Mouse (Mus musculus) neural tube, embryonic 13.5 days (tissue): ENCODE results near the gene Mmp15. TPM values are rescaled to one million over a fixed set of nuclear protein-coding genes. Genes with fewer than 3 reads are reported as not detected.

Experiments
- ATAC-seq: fragments of 200-750 bp; cut with Nextera tagmentation; 2 replicates; pipeline ENCODE4 v1.8.0; 2017; ENCODE audit warnings: low read depth, mild to moderate bottlenecking, moderate TSS enrichment, moderate library complexity
- H3K27ac ChIP-seq: fragments of 300-500 bp; sonication (generic); replicated peaks from 2 replicates; pipeline ENCODE4 v1.5.1; 2015; ENCODE audit warnings: moderate library complexity, mild to moderate bottlenecking, inconsistent platforms
- H3K27me3 ChIP-seq: fragments of 300-500 bp; sonication (generic); 2 replicates; pipeline ENCODE4 v1.6.1; 2015; ENCODE audit warnings: mild to moderate bottlenecking, inconsistent platforms
- H3K36me3 ChIP-seq: fragments of 300-500 bp; sonication (generic); 2 replicates; pipeline ENCODE4 v1.6.1; 2015; ENCODE audit warnings: mild to moderate bottlenecking, inconsistent platforms
- H3K4me1 ChIP-seq: fragments of 300-500 bp; sonication (generic); replicated peaks from 2 replicates; pipeline ENCODE4 v1.6.1; 2015; ENCODE audit warnings: inconsistent platforms
- H3K4me2 ChIP-seq: fragments of 300-500 bp; sonication (generic); 2 replicates; pipeline ENCODE4 v1.6.1; 2015; ENCODE audit warnings: inconsistent platforms, mild to moderate bottlenecking, moderate library complexity
- H3K4me3 ChIP-seq: fragments of 300-500 bp; sonication (generic); 2 replicates; pipeline ENCODE4 v1.5.1; 2015; ENCODE audit warnings: mild to moderate bottlenecking, inconsistent platforms
- H3K9ac ChIP-seq: fragments of 300-500 bp; sonication (generic); 2 replicates; pipeline ENCODE4 v1.6.1; 2015; ENCODE audit warnings: moderate library complexity, mild to moderate bottlenecking, inconsistent platforms
- H3K9me3 ChIP-seq: fragments of 300-500 bp; sonication (generic); 2 replicates; pipeline ENCODE4 v1.6.1; 2016; ENCODE audit warnings: inconsistent platforms
- WGBS: fragments of 180-500 bp; shearing (Covaris S2); methylation state at CpG from one replicate; pipeline ENCODE4 v1.1.7; 2015; 5-methylcytosine and 5-hydroxymethylcytosine counted together
- polyA plus RNA-seq: library from polyadenylated mRNA; unstranded; fragments of >200 nt; fragmentation: Nextera tagmentation; extraction: Ambion mirVana; gene quantifications from 2 replicates; pipeline ENCODE4 v1.2.1, GENCODE M21; 2015

Mmp15 gene
- polyA plus RNA-seq, 1 experiment from 2014 or later: 29.1 TPM

DNA sequence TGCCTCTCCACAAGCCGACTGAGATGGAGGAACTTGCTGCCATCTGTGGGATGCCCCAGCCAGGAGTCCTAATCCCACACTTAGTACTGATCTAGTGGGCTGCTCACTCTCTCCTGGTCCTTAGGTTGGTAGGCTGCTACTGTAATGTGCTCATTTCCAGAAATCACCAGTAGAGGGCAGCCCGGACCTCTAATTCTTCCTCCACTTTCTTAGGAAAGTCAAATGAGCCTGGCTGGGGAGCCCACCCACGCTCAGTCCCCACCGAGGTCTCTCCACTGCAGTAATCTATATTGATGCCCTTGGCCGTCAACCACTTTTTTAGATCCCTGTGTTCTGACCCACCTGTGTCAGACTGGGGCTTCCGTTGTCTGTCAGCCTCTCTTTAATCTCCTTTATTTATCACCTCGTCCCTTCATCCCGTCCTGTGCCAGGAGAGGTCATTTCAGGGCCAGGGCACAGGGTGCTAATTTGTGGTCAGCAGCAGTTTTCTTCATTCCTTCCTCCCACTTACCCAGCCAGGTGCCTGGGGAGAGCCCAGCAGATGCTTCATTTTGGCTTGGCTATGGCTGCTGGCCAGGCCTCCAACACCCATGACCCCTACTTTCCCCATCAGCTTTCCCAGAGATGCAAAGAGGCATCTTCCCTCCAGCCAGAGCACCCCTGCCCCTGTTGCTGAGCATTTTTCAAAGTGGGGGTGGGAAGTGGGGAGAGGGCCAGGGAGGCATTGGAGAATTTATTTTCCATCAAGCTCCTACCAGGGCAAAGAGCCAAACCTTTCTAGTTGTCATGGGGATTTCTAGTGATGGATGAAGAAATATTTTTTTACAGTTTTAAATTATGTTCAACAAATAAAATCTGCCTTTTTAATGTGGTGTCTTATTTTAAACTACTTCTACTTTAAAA lies 5.2 kb upstream of the Mmp15 start:
- H3K4me1 ChIP-seq: peaks cover 39% of the 10 kb centered on the region
- H3K27ac ChIP-seq: no peak overlapping the region
- H3K27me3 ChIP-seq: peaks cover 4% of the 10 kb centered on the region; the same call in 1 of the 2 replicates
- peaks cover 25% of the 10 kb centered on the region for H3K36me3 ChIP-seq
- 15% methylated on average over 8 of the region's 8 CpGs for WGBS
- H3K9ac ChIP-seq: no peak overlapping the region
- H3K9me3 ChIP-seq: no peaks in the 10 kb centered on the region
- H3K4me2 ChIP-seq: no peak overlapping the region
- no peak overlapping the region for H3K4me3 ChIP-seq
- peak; percentile 40; the same call in 1 of the 2 replicates for ATAC-seq

GRCm38 (mm10) chr8:95348356-95348755 lies 3.7 kb upstream of the Mmp15 start:
- no peaks in the 10 kb centered on the region for H3K9me3 ChIP-seq
- H3K4me3 ChIP-seq: no peak overlapping the region
- 92% methylated on average over 2 of the region's 2 CpGs for WGBS
- H3K36me3 ChIP-seq: peaks cover 13% of the 10 kb centered on the region
- peaks cover 4% of the 10 kb centered on the region; the same call in 1 of the 2 replicates for H3K27me3 ChIP-seq
- H3K27ac ChIP-seq: peak overlapping the region; percentile 19; the same call in 1 of the 2 replicates
- H3K4me2 ChIP-seq: no peak overlapping the region
- no peak for ATAC-seq
- H3K9ac ChIP-seq: no peak overlapping the region
- H3K4me1 ChIP-seq: peaks cover 41% of the 10 kb centered on the region

DNA sequence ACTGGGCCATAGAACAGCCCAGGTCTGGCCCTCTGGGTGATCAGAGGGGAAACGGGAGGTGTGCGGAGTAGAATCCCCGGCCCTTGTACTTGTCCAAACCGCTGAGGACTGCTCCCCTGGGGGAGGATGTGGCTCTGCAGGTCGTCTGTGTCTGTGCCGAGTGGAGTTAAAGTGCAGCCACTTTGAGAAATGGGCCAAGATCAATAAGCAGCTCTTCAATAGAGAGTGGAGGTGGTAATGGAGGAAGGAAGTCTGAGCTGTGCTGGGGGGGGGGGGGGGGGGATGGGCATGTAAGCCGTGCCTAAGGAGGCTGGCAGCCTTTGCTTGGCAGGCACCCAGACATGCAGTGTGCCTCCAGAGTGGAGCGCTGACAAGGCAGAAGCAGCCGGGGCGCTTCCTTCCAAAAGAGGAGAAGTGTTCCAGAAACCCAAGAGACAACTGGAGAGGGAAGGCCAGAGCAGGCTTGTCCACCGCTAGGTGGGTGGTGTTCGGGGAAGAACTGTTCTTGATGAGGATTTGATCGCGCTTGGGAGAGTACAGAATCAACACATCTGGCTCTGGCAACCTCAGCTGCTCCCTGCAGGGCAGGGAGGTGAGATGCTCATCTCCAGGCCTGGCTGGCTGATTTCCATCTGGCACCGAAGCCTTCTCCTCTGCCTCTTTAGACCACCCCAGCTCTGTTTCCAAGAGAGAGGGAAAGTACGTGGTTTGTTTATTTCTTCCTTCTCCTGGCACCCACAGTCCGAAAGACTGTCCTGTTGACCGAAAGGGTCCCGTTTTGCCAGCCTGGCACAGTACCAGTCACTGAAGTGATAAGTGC lies 3.0 kb upstream of the Mmp15 start:
- 41% methylated on average over 19 of the region's 19 CpGs for WGBS
- peak overlapping the region; percentile 18 for H3K4me2 ChIP-seq
- H3K4me3 ChIP-seq: no peak overlapping the region
- 0 out of 2 replicates have a peak, but pooled peaks have one; percentile 18 for ATAC-seq
- H3K9ac ChIP-seq: no peak overlapping the region
- H3K27ac ChIP-seq: peak overlapping the region; percentile 34
- H3K4me1 ChIP-seq: peaks cover 48% of the 10 kb centered on the region
- H3K9me3 ChIP-seq: no peaks in the 10 kb centered on the region
- H3K36me3 ChIP-seq: peaks cover 7% of the 10 kb centered on the region
- H3K27me3 ChIP-seq: peaks cover 4% of the 10 kb centered on the region; the same call in 1 of the 2 replicates

GRCm38 (mm10) chr8:95351461-95351860 lies 607 bp upstream of the Mmp15 start:
- 2% methylated on average over 15 of the region's 15 CpGs for WGBS
- peak; percentile 30; the same call in 1 of the 2 replicates for ATAC-seq
- H3K9me3 ChIP-seq: no peaks in the 10 kb centered on the region

DNA sequence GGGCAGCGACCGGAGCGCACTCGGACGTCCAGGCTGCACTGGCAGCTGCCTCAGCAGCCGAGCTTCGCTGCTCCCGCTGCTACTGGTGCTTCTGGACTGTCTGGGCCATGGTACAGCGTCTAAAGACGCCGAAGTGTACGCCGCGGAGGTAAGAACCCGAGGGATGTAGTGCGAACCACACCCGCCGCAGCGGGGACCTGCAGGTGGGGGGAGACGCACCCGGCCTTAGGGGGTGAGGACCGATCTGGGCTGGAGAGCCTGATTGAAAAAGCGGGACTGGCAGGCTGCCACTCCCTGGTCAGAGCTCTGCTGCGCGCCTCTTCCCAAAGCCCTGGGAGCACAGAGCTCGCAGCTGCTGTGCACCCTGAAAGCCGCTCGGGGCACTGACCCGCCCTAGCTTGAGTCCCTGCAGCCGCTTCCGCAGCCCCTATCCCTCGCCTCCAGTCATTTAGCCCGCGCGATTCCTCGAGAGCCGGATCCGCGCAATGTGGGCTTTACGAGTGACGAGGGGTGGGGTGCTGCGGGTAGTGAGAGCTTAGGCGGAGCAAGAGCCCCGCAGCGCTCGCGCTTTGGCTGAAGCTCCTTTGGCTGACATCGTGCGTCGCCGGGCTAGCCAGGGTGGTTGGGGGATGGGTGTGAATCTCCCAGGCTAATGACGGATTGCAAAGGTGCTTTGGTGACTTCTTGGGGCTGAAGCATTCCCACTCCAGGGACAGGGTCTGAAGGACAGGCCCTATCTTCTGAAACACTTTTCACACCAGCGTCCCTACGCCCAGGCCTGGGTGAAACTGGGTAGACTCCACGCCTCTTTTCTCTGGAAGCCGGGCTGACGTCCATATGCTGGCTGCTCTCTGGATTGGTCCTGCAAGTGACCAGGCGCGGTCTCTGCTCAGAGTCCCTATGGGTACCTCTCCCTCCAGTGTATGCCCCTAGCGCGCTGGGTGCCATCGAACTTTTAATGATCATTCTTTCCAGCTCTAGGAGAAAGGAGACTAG lies 1.1 kb downstream of the Mmp15 start:
- H3K36me3 ChIP-seq: no peaks in the 10 kb centered on the region
- peak overlapping the region; percentile 89 for H3K27ac ChIP-seq
- no peaks in the 10 kb centered on the region for H3K9me3 ChIP-seq
- H3K4me3 ChIP-seq: peak overlapping the region; percentile 75
- H3K9ac ChIP-seq: peak overlapping the region; percentile 92
- 2% methylated on average over 62 of the region's 62 CpGs for WGBS
- ATAC-seq: peak; percentile 36
- H3K27me3 ChIP-seq: peaks cover 4% of the 10 kb centered on the region; the same call in 1 of the 2 replicates
- H3K4me2 ChIP-seq: peak overlapping the region; percentile 80
- H3K4me1 ChIP-seq: peaks cover 72% of the 10 kb centered on the region

More at GRCm38 (mm10) chr8:95351461-95351860, 607 bp upstream of the Mmp15 start:
- H3K27me3 ChIP-seq: peaks cover 4% of the 10 kb centered on the region; the same call in 1 of the 2 replicates
- H3K9ac ChIP-seq: peak overlapping the region; percentile 92
- no peaks in the 10 kb centered on the region for H3K36me3 ChIP-seq
- H3K4me3 ChIP-seq: peak overlapping the region; percentile 75
- peaks cover 72% of the 10 kb centered on the region for H3K4me1 ChIP-seq
- H3K27ac ChIP-seq: no peak overlapping the region
- peak overlapping the region; percentile 80 for H3K4me2 ChIP-seq

- Histone ChIP-seq H3K4me3 (peak overlapping the region; percentile 75; the same call in 1 of the 2 replicates), H3K27me3 (peaks cover 4% of the 10 kb centered on the region; the same call in 1 of the 2 replicates), H3K27ac (no peak overlapping the region), H3K36me3 (no peaks in the 10 kb centered on the region), H3K4me2 (peak overlapping the region; percentile 80), H3K9me3 (no peaks in the 10 kb centered on the region), H3K9ac (peak overlapping the region; percentile 92; the same call in 1 of the 2 replicates), H3K4me1 (peaks cover 72% of the 10 kb centered on the region)
- no peak for ATAC-seq
- 90% methylated on average over 2 of the region's 2 CpGs for WGBS
Observed at GRCm38 (mm10) chr8:95354606-95355005, 2.5 kb downstream of the Mmp15 start.

DNA sequence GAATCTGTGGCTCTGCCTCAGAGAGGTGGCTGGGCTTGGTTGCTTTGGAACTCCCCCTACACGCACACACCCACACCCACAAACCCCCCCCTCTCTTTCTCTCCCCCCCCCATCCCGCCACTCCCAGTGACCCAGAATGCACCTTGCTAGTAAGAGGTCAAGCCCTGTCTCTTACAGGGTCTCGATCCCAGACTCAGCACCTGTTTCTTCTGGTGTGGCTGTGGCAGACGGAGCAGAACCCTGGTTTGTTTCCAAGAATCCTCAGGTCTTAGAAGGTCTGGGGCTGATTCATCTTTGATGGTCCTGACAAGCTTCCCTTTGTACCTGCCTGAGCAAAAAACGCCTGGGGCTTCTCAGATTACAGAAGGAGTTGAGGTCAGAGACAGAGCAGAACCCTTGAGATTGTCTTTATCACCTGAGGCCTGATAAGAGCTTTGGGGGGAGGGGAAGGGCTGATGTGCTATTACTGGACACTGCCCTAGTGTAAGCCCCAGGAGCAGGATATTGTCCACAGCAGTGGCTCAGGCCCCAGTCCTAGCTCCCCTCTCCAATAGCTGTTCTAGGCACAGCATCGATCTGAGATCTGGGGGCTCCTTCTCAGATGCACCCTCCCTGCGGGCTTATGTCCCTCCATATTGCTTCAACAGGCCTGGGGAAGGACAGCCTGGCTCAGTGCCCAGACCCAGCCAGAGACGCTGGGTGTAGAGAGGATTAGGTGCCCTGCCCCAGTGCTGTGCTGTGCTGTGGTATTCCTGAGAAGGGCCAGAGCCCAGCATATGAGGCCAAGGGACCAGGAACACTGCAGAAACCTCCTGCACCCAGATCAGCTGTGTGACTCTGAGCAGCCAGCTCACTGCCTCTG lies 6.7 kb downstream of the Mmp15 start:
- WGBS: 61% methylated on average over 8 of the region's 8 CpGs
- peaks cover 3% of the 10 kb centered on the region; the same call in 1 of the 2 replicates for H3K9me3 ChIP-seq
- peaks cover 70% of the 10 kb centered on the region for H3K4me1 ChIP-seq
- H3K27me3 ChIP-seq: no peaks in the 10 kb centered on the region
- 0 out of 2 replicates have a peak overlapping the region, but pooled peaks have one; percentile 8 for H3K9ac ChIP-seq
- H3K4me3 ChIP-seq: no peak overlapping the region
- no peaks in the 10 kb centered on the region; the same call in 1 of the 2 replicates for H3K36me3 ChIP-seq
- H3K27ac ChIP-seq: no peak overlapping the region; the same call in 1 of the 2 replicates
- ATAC-seq: no peak
- no peak overlapping the region for H3K4me2 ChIP-seq

DNA sequence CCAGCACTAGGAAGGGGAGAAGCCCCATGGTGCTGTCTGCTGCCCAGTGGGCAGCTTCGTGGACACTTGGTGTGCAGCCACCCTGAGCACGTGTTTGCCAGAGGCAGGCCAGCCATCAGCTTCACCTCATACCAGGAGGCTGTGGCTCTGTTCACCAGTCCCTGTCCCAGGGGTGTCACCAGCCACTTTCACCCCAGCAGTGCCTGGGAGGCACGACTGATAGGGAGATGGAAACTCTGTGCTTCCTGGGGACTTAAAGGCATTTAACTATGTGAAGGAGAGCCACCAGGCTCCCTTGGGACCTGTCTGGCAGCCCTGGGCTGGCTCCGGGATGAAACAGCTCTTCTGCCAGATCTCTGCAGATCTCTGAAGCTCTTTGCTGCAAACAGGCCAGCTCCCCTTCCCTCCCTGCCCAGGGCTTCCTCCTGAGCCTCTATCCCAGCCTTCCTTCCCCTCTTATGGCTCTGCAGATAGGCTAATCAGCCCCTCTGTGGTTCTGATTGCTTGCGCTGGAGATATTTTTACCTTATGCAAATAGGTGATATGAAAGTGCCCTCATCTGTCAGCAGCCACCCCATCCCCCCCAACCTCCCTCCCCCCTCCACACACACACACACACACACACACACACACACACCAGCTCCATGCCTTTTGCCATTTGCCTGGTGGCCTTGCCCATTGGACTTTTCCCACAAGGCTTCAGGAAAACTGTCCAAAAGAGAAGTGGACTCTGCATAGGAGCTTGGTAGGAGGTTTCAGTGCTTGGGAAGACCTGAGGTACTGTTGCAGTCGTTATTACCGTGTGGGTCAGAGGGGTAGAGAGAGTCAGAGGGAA lies 8.3 kb downstream of the Mmp15 start:
- H3K4me1 ChIP-seq: peaks cover 54% of the 10 kb centered on the region
- H3K36me3 ChIP-seq: no peaks in the 10 kb centered on the region; the same call in 1 of the 2 replicates
- ATAC-seq: 0 out of 2 replicates have a peak, but pooled peaks have one; percentile 6
- H3K9me3 ChIP-seq: peaks cover 5% of the 10 kb centered on the region
- H3K27me3 ChIP-seq: no peaks in the 10 kb centered on the region
- H3K4me3 ChIP-seq: no peak overlapping the region
- H3K4me2 ChIP-seq: no peak overlapping the region
- peak overlapping the region; percentile 17; the same call in 1 of the 2 replicates for H3K9ac ChIP-seq
- H3K27ac ChIP-seq: peak overlapping the region; percentile 56
- 48% methylated on average over 7 of the region's 7 CpGs for whole genome bisulfite sequencing

DNA sequence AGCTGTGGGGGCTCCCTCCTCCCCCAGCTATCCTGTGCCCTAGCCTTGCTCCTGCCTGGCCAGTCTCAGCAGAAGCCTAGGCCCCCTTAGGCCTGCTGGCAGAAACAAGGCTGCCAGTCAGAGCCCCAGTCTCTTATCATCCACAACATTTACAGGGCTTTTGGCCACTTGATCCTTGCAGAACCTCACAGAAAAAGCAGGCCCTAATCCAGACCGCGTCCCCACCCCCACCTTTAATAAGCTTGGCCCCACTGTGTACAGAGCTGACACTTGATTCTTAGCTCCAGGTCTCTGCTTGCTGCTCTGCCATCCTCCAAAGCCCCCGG lies 8.9 kb downstream of the Mmp15 start:
- 93% methylated on average over 3 of the region's 3 CpGs for WGBS
- Histone ChIP-seq H3K27me3 (no peaks in the 10 kb centered on the region), H3K9me3 (peaks cover 5% of the 10 kb centered on the region), H3K9ac (peak overlapping the region; percentile 17; the same call in 1 of the 2 replicates), H3K4me2 (no peak overlapping the region), H3K4me3 (no peak overlapping the region), H3K27ac (peak overlapping the region; percentile 56; the same call in 1 of the 2 replicates), H3K4me1 (peaks cover 48% of the 10 kb centered on the region), H3K36me3 (no peaks in the 10 kb centered on the region; the same call in 1 of the 2 replicates)
- ATAC-seq: no peak
